Mouse (Mus musculus): Measurements from ENCODE around the gene Ccdc85b.
A peak's percentile ranks its signal among the peaks of the same experiment; 100 is the strongest.

Gene Ccdc85b

DNA sequence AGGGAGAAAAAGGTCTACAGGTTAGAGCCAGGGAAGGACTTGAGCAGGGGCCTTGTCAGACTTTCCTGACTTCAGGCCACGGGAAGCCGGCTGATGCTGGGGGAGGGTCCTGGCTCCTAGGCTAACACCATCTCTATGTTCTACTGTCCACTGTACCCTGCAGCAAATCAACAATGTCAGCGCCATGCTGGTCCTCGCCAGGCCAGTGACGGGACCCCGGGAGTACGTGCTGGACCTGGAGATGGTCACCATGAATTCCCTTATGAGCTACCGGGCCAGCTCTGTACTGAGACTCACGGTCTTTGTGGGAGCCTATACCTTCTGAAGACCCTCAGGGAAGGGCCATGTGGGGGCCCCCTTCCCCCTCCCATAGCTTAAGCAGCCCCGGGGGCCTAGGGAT, 23.7 kb upstream of the Ccdc85b start:
- DNase-seq (ENCODE audit: low spot score in 2 of 2) = no peak

DNA sequence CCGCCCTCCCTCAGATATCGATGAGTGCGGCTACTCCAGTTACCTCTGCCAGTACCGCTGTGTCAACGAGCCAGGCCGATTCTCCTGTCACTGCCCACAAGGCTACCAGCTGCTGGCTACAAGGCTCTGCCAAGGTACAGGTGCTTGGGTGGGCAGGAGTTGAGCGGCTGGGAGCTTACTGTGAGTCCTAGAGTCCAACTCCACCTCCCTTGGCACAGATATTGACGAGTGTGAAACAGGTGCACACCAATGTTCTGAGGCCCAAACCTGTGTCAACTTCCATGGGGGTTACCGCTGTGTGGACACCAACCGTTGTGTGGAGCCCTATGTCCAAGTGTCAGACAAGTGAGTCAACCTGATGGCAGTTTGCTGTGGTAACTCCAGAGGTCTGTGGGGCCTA, 22.3 kb upstream of the Ccdc85b start:
- no peak for DNase-seq (ENCODE audit: low spot score in 2 of 2)

DNA sequence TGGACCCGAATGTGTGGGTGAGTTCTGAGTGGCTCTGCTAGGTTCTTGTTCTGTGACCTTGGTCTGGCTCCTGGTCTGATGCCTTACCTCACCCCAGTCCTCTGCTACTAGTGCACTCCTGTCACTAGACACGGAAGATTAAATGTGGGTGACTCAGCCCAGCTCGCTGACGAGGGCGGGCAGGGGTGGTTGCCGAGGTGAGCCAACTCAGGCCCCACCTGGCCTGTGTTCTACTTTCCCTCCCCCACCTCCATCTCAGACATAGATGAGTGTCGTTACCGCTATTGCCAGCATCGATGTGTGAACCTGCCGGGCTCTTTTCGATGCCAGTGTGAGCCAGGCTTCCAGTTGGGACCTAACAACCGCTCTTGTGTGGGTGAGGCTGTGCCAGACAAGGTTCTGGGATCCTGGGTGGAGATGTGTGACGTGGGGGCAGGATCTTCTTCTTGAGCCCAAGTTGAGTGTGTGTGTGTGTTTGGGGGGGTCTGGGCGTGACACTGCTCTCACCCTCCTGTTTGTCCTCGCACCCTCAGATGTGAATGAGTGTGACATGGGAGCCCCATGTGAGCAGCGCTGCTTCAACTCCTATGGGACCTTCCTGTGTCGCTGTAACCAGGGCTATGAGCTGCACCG, 20.1 kb upstream of the Ccdc85b start:
- DNase-seq (ENCODE audit: low spot score in 2 of 2) = no peak

DNA sequence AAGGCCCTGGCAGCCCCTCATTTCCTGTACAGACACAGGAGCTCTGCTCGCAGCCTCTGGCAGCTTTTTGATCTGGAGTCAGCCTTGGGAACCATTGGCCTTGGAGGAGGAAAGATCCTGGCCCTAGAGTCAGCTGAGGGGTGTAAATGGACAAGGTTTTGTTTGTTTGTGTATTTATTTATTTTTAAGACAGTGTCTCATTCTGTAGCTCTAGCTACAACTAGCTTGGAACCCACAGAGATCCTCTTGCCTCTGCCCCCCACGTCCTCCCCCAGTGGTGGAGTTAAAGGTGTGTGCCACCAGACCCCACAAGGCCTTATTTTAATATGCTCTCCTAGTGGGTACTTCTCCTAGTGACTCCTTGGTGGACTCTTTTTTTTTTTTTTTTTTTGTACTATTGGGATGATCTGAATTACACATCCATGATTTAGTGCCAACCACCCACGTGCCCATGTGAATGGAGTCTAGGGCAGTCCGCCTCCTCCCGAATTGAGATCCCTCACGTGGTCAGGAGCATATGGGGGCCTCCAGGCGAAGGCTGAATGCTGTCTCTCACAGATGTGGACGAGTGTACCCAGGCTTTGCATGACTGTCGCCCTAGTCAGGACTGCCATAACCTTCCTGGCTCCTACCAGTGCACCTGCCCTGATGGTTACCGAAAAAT, 19.4 kb upstream of the Ccdc85b start:
- DNase-seq (ENCODE audit: low spot score in 2 of 2) = peak in 1 of 2 experiments; percentile 43

DNA sequence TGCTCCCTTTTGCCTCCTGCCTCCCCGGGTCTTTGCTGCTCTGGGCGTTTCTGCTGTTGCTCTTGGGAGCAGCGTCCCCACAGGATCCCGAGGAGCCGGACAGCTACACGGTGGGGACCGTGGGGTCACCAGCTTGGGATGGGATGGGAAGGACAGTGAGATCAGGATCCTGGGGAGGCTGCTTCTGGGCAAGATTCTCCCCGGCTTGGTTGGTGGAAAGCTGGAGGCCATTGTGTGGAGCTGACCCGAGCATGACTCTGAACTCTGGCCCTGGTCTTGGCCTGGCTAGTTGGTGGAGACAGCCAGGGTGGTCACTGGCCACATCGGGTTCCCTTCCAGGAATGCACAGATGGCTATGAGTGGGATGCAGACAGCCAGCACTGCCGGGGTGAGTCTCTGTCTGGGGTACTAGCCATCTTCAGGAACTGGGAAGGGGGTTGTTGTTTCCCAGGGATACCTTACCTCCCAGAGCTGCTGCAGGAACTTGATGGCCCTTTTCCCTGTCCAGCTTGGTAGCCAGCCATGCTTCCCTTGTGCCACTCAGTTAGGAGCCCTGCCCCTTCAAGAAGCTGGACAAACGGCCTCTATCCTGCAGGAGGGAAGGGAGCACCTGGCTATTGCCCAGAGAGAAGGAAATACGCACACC, 17.5 kb upstream of the Ccdc85b start:
- peak in 1 of 2 experiments; percentile 53 for DNase-seq (ENCODE audit: low spot score in 2 of 2)

DNA sequence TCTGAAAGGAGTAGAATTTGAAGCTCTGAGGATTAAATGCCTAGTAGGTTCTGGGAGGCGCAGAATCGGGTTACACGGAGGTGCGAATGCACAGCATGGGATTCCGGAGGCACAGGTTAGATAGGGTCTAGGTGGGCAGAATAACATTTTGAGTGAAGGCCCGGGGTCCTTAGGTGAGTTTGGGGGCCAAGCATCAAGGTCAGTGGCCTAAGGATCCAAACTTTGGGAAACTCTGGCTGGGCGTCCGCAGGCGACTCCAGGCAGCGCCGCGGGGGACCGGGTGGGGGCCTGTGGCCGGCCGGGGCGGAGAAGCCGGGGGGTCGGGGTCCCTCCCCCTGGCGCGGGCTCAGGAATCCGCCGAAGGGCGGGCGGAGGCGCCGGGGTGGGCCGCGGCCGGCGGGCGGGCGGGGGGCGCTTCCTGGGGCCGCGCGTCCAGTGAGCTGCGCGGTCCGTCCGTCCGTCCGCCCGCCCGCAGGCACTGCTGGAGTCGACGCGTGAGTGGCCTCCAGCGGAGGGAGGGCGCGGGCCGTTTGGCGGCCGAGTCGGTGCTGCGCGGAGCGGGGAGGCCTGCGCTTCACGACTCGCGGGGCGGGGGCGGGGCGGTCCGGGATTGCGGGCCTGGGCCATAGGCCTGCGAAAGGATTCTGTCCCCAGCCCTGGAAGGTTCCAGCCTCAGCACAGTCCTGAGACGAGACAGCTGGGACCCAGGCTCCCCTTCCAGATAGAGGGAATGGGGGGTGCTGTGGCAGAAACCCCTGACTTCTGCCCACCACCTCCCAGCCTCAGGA, 16.8 kb upstream of the Ccdc85b start:
- peak in 1 of 2 experiments; percentile 49 for DNase-seq (ENCODE audit: low spot score in 2 of 2)

DNA sequence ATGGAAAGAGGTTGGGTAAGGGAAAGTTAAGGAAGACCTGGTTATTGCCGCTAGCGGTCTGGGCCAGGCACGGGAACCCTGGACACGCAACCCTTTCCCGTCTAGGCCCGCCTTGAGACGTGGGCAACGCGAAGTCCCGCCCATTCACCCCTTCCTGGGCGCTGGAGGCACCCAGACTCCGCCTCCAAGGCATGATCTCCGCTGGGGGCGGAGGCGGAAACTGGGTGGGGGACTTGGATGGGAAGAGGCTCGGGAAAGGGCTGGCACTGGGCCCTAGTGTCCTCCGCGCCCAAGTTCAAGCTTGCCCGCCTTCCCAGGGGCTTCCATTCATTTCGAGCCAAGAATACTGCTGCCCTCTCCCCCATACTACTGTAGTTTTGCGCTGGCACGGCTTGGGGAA, 16.0 kb upstream of the Ccdc85b start, which contains the start of gene Efemp2:
Efemp2 (plus strand) TSS at position 235 of the 400 bp plus-strand sequence.
- DNase-seq (ENCODE audit: low spot score in 2 of 2) = peak; percentile 82 to 86

DNA sequence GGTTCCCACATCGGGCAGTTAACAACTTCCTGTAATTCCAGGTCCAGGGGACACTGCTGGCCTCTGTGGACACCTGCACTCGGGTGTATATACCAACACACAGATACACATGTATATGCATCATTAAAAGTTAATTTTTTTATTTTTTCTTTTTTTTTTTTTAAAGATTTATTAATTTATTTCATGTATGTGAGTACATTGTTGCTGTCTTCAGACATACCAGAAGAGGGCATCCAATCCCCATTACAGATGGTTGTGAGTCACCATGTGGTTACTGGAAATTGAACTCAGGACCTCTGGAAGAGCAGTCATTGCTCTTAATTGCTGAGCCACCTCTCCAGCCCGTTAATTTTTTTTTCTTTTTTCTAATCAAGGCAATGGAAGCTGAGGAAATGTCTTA, 15.2 kb upstream of the Ccdc85b start:
- DNase-seq (ENCODE audit: low spot score in 2 of 2) = no peak

DNA sequence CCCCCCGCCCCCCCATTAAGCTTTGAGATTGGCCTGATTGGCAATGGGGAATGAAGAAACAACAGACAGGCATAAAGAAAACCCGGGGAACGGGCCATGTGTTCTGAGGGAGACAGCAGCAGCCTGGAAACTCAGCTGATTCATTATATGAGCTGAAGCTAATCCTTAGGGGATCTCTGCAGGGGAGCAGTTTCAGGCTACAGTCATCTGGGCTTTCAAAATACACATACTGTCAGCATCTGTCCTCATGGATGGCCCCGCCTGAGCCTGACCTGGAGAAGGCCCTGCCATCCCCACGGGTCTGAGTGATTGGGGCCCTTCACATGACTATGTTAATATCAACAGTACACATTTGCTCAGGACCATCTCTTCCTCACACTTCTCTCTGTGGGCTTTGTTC, 14.2 kb upstream of the Ccdc85b start:
- no peak for DNase-seq (ENCODE audit: low spot score in 2 of 2)

DNA sequence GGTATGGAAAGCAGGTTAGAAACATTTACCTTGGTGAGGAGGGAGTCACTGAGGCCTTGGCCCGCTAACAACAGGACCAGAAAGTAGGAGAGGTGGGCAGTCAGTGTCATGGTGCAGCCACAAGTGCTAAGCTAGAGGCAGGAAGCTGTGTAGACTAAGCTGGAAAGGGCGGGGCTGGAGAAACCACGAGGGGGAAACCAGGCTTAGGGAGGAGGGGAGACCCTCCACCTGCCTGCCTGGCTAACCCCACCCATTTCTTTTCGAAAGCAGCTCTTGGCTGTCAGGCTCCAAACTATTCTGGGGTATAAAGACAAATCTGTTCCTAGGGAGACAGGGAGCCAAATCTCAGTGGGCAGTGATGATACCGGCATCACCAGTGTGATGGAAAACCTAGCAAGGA, 10.7 kb upstream of the Ccdc85b start, which contains the start of gene Ctsw:
Ctsw (minus strand) TSS at position 134 of the 400 bp plus-strand sequence.
- DNase-seq (ENCODE audit: low spot score in 2 of 2) = peak in 1 of 2 experiments; percentile 53

DNA sequence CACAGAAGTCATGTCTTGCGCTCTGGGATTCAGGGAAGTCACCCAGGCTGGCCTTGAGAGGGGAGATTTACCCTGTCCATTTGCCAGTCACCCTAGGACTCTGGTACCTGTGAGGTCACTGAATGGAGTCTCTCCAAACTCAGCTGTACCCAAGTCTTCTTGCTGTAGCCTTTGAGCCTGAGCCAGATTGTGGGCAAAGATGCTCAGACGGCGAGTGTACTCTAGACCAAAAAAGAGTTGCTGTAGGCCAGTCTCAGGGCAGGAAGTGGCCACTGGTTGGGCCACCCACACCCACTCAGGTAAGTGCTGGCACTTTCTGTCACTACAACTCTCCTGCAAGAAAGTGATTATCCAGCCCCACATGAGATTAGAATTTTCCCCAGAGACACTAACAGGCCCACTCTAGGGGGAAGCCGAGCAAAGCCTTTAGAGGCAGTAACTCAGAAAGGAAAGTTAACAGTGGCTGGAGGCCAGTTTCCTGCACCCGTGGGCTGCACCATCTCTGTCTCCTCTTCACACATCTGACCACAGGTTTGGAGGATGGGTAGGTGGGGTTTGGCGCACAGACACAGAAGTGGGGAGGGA, 9.3 kb upstream of the Ccdc85b start:
- DNase-seq (ENCODE audit: low spot score in 2 of 2) = no peak

DNA sequence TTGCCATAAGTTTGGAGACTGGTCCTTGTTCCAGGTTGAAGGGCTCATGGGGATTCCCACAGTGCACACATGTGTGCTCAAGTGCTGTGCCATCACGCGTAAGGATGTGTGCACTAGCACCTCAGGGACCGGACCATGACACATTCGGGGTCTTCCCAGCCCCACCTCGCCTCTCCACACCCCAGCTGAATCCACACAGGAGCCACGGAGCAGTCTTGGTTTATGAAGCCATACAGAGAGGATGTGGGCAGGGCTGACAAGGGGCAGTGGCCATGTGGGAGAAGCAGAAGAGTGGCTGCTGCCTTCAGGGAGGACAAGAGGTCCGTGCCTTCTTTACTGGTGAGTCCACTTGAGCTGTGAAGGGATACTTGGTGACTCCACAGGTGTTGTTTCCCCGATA, 7.3 kb upstream of the Ccdc85b start:
- no peak for DNase-seq (ENCODE audit: low spot score in 2 of 2)

DNA sequence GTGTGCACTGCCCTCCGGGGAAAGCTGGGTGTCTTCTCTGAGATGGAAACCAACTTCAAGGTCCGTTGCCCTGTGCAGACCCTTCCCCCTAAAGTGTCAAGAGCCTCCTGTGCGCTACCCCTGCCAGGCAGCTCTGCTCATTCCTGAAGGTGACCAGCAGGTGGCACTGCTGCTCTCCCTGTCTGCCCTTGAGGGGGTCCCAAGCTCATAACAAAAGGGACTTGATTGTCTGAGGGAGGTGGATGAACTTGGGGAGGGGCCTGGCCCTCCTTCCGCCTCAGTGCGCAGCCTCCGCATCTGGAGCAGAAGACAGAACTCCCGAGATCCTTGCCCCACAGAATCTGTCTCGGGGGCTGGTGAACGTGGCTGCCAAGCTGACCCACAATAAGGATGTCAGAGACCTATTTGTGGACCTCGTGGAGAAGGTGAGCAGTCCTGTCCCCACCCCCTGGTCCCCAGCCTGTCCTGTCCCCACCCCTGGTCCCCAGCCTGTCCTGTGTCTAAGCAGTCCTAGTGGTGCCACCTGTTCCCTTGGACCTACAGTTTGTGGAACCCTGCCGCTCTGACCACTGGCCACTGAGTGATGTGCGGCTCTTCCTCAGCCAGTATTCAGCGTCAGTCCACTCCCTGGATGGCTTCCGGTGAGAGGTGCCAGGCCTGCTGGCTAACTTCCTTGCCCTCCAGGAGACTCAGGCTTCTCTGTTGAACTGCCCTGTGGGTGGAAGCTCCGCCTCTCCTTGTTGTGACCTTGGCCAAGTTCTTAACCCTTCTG, 6.3 kb upstream of the Ccdc85b start:
- DNase-seq (ENCODE audit: low spot score in 2 of 2) = peak; percentile 70 to 80

DNA sequence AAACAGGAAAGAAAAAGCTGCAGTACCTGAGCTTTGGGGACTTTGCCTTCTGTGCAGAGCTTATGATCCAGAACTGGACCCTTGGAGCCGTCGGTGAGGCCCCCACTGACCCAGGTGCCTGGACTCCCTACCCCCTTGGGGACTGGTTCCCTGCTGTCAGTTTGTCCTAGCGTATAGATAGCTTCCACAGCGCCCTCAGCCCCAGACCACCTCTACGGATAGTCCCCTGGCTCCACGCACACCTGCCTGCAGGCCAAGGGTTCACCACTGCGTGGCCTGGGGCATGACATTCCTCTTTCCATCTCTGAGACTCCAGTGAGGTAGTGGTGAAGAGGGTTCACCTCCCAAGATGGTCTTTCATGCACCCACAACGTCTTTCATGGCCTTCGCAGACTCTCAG, 5.5 kb upstream of the Ccdc85b start:
- no peak for DNase-seq (ENCODE audit: low spot score in 2 of 2)

DNA sequence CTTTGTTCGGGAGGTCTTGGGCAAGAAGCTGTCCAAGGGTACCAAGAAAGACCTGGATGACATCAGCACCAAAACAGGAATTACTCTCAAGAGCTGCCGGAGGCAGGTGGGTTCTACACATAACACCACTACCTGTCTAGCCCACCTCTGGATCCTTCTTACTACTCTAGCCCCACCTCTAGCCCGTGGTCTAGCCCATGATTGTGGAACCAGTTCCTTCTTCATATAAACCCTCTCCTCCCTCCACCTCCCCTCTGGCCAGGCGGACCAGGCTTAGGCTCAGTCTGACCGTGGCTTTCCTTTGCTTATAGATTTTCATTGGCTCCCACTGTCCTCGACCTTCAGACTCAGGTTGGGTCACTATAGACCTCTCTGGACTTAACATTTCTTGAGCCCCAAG, 3.7 kb upstream of the Ccdc85b start:
- no peak for DNase-seq (ENCODE audit: low spot score in 2 of 2)

DNA sequence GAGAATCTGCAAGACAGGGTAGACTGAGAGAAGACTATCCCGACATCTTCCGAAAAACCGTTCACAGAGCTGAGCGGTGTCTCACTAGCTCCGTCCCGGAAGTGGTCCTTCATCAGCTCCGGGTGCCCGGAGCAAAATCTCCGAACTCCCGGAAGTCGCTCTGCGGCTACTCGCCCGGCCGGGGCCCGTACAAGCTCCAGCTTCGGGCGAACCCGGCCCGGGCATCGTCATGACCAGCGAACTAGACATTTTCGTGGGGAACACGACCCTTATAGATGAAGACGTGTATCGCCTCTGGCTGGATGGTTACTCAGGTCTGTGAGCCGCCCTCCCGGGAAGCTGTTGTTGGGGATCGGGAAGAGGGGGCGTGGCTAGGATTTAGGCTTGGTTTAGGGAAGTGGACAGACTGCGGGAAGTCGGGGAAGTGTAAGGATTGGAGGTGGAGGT, 2.8 kb upstream of the Ccdc85b start, which contains the start of gene Fibp:
Fibp (plus strand) TSS at position 151 of the 447 bp plus-strand sequence.
- peak; percentile 93 to 94 for DNase-seq (ENCODE audit: low spot score in 2 of 2)

DNA sequence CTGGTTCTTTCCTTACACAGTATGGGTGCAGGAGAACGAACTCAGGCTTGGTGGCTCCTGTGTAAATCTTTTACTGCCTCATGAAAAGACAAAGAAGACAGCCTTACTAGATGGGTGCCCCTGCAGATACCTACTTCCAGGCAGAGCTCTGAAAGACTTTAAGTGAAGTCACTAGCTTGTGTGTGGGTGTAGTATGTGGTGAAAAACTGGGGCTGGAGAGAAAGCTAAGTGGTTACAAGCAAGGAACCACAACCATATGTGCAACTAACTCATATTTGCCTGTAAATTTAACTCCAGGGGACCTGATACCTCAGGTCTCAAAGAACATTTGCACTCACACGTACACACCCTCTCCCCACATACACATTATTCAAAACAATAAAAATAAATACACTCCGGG, 2.2 kb upstream of the Ccdc85b start:
- DNase-seq (ENCODE audit: low spot score in 2 of 2) = no peak

DNA sequence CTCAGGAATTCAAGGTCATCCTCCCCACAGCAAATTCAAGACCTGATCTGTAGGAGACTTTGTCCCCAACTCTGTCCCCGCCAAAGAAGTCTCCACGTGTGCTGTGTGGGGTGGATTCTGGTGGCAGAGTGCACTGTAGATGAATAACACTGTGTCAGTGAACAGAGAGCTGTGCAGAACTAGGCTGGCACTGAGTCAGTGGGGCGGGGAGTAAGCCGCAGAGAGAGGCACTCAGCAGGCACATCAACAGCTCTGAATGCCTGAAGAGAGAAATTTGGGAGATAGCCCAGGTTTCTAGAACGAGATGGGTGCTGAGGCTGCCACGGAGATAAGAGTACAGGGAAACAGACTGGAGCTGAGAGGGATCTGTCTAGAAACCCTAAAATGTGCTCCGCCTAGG, 1.3 kb upstream of the Ccdc85b start:
- DNase-seq (ENCODE audit: low spot score in 2 of 2) = peak; percentile 76 to 77

DNA sequence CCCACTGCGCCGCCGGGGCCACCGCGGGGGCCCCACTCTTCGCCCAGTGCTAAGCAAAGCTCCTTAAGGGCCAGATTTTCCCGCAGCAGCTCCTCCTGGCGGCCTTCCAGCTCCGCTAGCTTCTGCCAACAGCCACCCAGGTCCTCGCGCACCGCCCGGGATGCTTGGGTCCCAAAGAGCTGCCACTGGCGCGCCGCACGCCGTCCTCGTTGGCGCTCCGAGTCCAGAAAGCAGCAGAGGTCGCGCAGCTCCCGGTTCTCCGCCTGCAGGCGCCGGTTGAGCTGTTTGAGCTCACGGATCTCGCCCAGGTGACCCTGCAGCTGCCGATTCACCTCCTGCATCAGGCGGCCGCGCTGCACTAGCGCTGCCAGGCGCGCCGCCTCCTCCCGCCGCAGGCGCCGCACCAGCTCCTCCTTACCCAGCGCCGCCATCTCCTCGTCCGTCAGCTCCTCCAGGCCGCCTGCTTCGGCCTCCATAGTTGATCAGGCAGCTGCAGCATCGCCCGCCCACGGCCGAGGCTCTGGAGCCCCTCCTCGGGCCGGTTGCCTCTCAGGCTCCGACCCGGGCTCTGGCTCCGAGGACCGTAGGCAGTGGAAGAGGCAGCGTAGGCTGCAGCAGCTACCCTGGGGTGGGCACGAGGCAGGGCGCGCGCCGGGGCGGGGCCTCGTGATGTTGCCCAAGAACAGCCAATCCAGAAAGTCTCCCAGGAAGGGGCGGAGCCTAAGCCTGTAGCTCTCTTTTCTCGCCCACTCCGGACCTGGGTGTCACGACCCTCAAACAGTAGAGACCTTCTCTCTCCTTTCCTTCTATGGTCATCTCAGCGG, 560 bp downstream of the Ccdc85b start:
- peak; percentile 97 to 98 for DNase-seq (ENCODE audit: low spot score in 2 of 2)
